Mouse (Mus musculus) cortical plate, adult 2 months (tissue): Measurements from ENCODE around the gene Emp1.

Source experiments
- CTCF ChIP-seq: fragments of 200-500 bp; IDR thresholded peaks from 2 replicates; pipeline ENCODE4 v1.5.1; 2011; ENCODE audit warnings: mild to moderate bottlenecking, control low read depth, low read length; ENCODE audit not compliant: insufficient read depth; ENCODE audit errors: extremely low read depth
- POLR2A ChIP-seq: fragments of 200-500 bp; IDR thresholded peaks from 2 replicates; pipeline ENCODE4 v1.6.1; 2011; ENCODE audit warnings: mild to moderate bottlenecking, low read length, control low read depth; ENCODE audit not compliant: insufficient read depth; ENCODE audit errors: extremely low read depth

DNA sequence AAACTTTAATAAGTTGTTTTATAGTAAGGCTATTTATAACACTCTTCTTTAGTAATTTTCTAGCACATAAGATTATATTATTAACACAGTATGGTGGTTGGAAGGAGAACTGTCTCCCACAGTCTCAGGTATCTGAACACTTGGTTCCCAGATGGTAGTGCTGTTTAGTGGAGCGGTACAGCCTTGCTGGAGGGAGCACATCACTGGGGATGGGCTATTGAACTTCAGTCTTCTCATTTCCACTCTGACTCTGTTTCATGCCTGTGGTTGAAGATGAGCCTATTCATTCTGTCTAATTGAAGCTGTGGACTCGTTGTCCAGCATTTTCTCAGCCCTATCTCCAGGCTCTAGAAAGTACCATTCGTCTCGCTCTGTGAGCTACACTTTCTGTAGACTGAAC, 7.4 kb upstream of the Emp1 start:
- TF ChIP-seq CTCF: no peak
- no peak for TF ChIP-seq POLR2A
